Mouse (Mus musculus) C2C12 (cell line): Measurements from ENCODE around the gene Clrn2.
"Not testable (repeated sequence)": the region's sequence is repeated elsewhere in the genome, so short reads cannot be mapped to it uniquely, and the experiment has no call there.

Source experiments
- CEBPB ChIP-seq: IDR thresholded peaks from one replicate; pipeline ENCODE4 v1.6.1; 2011; ENCODE audit warnings: low read depth, mild to moderate bottlenecking, control low read depth, moderate library complexity
- CTCF ChIP-seq: IDR thresholded peaks from one replicate; pipeline ENCODE4 v1.5.1; 2011; ENCODE audit not compliant: control insufficient read depth, insufficient read depth, insufficient read length
- MYOG ChIP-seq: IDR thresholded peaks from one replicate; pipeline ENCODE4 v1.6.1; 2011; ENCODE audit not compliant: control insufficient read depth, insufficient read length; ENCODE audit errors: extremely low read depth

DNA sequence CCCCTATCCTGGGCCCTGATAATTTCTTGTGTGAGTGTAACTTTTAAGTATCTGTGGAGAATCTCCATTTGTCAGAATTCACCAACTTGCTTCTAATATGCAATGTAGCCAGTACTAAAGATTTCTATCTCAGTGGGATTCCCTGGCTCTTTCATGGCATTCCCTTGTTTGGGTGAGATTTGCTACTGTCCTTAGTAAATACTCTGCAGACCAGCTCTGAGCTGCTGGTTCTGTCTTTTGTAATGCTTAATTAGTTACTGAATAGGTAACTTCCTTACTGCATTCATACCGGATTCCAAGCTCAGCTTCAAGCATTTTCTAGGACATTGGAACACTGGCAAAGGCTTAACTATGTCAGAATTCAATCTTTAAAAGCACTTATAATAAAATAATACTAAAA lies 27.8 kb upstream of the Clrn2 start:
- TF ChIP-seq CTCF, MYOG, CEBPB: not testable (repeated sequence)
